Mouse (Mus musculus): ENCODE measurements around the gene Bend3.

The Bend3 gene

GRCm38 (mm10) chr10:43534382-43534781 lies 55.8 kb downstream of the Bend3 start:
- DNase-seq = no peak

- no peak for DNase-seq
Observed at GRCm38 (mm10) chr10:43537652-43538051, 59.0 kb downstream of the Bend3 start.

GRCm38 (mm10) chr10:43538831-43539230 lies 60.2 kb downstream of the Bend3 start:
- no peak for DNase-seq

GRCm38 (mm10) chr10:43539746-43540310 lies 61.2 kb downstream of the Bend3 start:
- DNase-seq = no peak

GRCm38 (mm10) chr10:43540442-43541152 lies 62.0 kb downstream of the Bend3 start, which contains the start of gene 1700021F05Rik:
TSS of gene 1700021F05Rik (minus strand) at chr10:43540994.
- peak; percentile 98 for DNase-seq

GRCm38 (mm10) chr10:43541153-43541544 lies 62.5 kb downstream of the Bend3 start:
- no peak for DNase-seq

- no peak for DNase-seq
Observed at GRCm38 (mm10) chr10:43549411-43549810, 70.8 kb downstream of the Bend3 start.

GRCm38 (mm10) chr10:43550923-43551322 lies 72.3 kb downstream of the Bend3 start:
- DNase-seq = no peak

GRCm38 (mm10) chr10:43551388-43551787 lies 72.8 kb downstream of the Bend3 start:
- no peak for DNase-seq

- no peak for DNase-seq
Observed at GRCm38 (mm10) chr10:43557630-43558165, 79.1 kb downstream of the Bend3 start.

- DNase-seq = no peak
Observed at GRCm38 (mm10) chr10:43559313-43559712, 80.7 kb downstream of the Bend3 start.

GRCm38 (mm10) chr10:43560765-43561164 lies 82.1 kb downstream of the Bend3 start:
- no peak for DNase-seq

GRCm38 (mm10) chr10:43561311-43561710 lies 82.7 kb downstream of the Bend3 start:
- no peak for DNase-seq
